Mouse (Mus musculus) spleen, adult 2 months (tissue): Measurements from ENCODE around the gene Il12rb2.

Experiments
- CTCF ChIP-seq: fragments of 200-500 bp; IDR thresholded peaks from 2 replicates; pipeline ENCODE4 v1.5.1; 2011; ENCODE audit warnings: mild to moderate bottlenecking, inconsistent platforms; ENCODE audit not compliant: insufficient read depth, insufficient read length, insufficient replicate concordance; ENCODE audit errors: extremely low read depth
- POLR2A ChIP-seq: fragments of 200-500 bp; IDR thresholded peaks from 2 replicates; pipeline ENCODE4 v1.6.1; 2011; ENCODE audit warnings: low read depth, low read length, inconsistent platforms

DNA sequence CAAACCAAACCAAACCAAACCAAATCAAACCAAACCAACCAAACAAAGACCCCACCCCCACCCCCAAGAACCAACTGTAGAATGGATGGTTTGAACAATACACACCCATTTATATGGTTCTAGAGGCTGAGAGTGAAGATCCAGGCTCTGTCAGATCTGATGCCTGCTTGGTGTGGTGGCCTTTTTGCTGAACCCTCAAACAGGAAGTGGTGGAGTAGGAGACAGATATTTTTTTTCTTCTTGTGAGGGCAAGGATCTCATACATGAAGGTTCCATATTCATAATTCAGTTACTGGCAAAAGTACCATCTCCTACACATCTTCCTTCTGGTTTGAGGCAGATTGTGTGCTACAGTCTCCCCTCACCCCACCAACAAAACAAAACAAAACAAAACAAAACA lies 36.5 kb downstream of the Il12rb2 start:
- TF ChIP-seq CTCF (no peak), POLR2A (no peak)
